Mouse (Mus musculus): ENCODE measurements around the gene F10. TPM values are rescaled to one million over a fixed set of nuclear protein-coding genes. Genes with fewer than 3 reads are reported as not detected.
A peak's percentile ranks its signal among the peaks of the same experiment; 100 is the strongest.

F10 gene
- polyA plus RNA-seq, 1 experiment from 2014 or later: 0.25 TPM

- H3K36me3 ChIP-seq (ENCODE audit: control insufficient read depth, insufficient read depth, low read length): peaks cover 68% of the 10 kb centered on the region
- H3K9me3 ChIP-seq (ENCODE audit: control insufficient read depth, low read length): no peaks in the 10 kb centered on the region
Observed at GRCm38 (mm10) chr8:13007458-13007857, 29.6 kb upstream of the F10 start.

GRCm38 (mm10) chr8:13010313-13010712 lies 26.8 kb upstream of the F10 start:
- H3K27ac ChIP-seq (ENCODE audit: low read depth, low read length): no peak overlapping the region
- no peak overlapping the region for H3K4me2 ChIP-seq (ENCODE audit: low read length)
- ATAC-seq: no peak
- H3K4me1 ChIP-seq (ENCODE audit: control insufficient read depth, insufficient read depth, low read depth, low read length): no peaks in the 10 kb centered on the region
- no peaks in the 10 kb centered on the region for H3K9me3 ChIP-seq (ENCODE audit: control insufficient read depth, low read length)
- H3K4me3 ChIP-seq (ENCODE audit: low read length): no peak overlapping the region
- H3K36me3 ChIP-seq (ENCODE audit: control insufficient read depth, insufficient read depth, low read length): peaks cover 77% of the 10 kb centered on the region
- WGBS: 64% methylated on average over 4 of the region's 4 CpGs
- no peak overlapping the region for H3K9ac ChIP-seq (ENCODE audit: low read depth, low read length)
- no peaks in the 10 kb centered on the region for H3K27me3 ChIP-seq (replicated peaks; ENCODE audit: control insufficient read depth, insufficient read depth, low read length)

More at GRCm38 (mm10) chr8:13007458-13007857, 29.6 kb upstream of the F10 start:
- H3K4me2 ChIP-seq (ENCODE audit: low read length): no peak overlapping the region
- no peaks in the 10 kb centered on the region for H3K4me1 ChIP-seq (ENCODE audit: control insufficient read depth, insufficient read depth, low read depth, low read length)
- no peak overlapping the region for H3K9ac ChIP-seq (ENCODE audit: low read depth, low read length)
- ATAC-seq: no peak
- H3K27me3 ChIP-seq (replicated peaks; ENCODE audit: control insufficient read depth, insufficient read depth, low read length): no peaks in the 10 kb centered on the region
- no peak overlapping the region for H3K27ac ChIP-seq (ENCODE audit: low read depth, low read length)
- H3K4me3 ChIP-seq (ENCODE audit: low read length): no peak overlapping the region
- WGBS: 86% methylated on average over 4 of the region's 4 CpGs

GRCm38 (mm10) chr8:13019560-13019959 lies 17.5 kb upstream of the F10 start:
- no peak overlapping the region for H3K9ac ChIP-seq (ENCODE audit: low read depth, low read length)
- no peak overlapping the region for H3K27ac ChIP-seq (ENCODE audit: low read depth, low read length)
- 70% methylated on average over 4 of the region's 4 CpGs for WGBS
- no peak overlapping the region for H3K4me3 ChIP-seq (ENCODE audit: low read length)
- H3K4me2 ChIP-seq (ENCODE audit: low read length): no peak overlapping the region
- peaks cover 45% of the 10 kb centered on the region for H3K36me3 ChIP-seq (ENCODE audit: control insufficient read depth, insufficient read depth, low read length)
- ATAC-seq: no peak
- no peaks in the 10 kb centered on the region for H3K9me3 ChIP-seq (ENCODE audit: control insufficient read depth, low read length)
- H3K27me3 ChIP-seq (replicated peaks; ENCODE audit: control insufficient read depth, insufficient read depth, low read length): no peaks in the 10 kb centered on the region
- H3K4me1 ChIP-seq (ENCODE audit: control insufficient read depth, insufficient read depth, low read depth, low read length): no peaks in the 10 kb centered on the region

- Histone ChIP-seq H3K36me3 (ENCODE audit: control insufficient read depth, insufficient read depth, low read length) (peaks cover 31% of the 10 kb centered on the region), H3K4me1 (ENCODE audit: control insufficient read depth, insufficient read depth, low read depth, low read length) (no peaks in the 10 kb centered on the region), H3K9me3 (ENCODE audit: control insufficient read depth, low read length) (no peaks in the 10 kb centered on the region), H3K27ac (ENCODE audit: low read depth, low read length) (no peak overlapping the region), H3K27me3 (replicated peaks; ENCODE audit: control insufficient read depth, insufficient read depth, low read length) (no peaks in the 10 kb centered on the region), H3K4me3 (ENCODE audit: low read length) (no peak overlapping the region), H3K4me2 (ENCODE audit: low read length) (no peak overlapping the region), H3K9ac (ENCODE audit: low read depth, low read length) (no peak overlapping the region)
- WGBS: 92% methylated on average over 8 of the region's 8 CpGs
- no peak for ATAC-seq
Observed at GRCm38 (mm10) chr8:13021830-13022229, 15.3 kb upstream of the F10 start.

GRCm38 (mm10) chr8:13025487-13026224 lies 11.5 kb upstream of the F10 start, which contains the start of gene F7:
TSS of gene F7 (plus strand) at chr8:13026034.
- Histone ChIP-seq H3K4me3 (ENCODE audit: low read length) (no peak within 1 kb of the TSS), H3K27me3 (replicated peaks; ENCODE audit: control insufficient read depth, insufficient read depth, low read length) (no peaks in the 10 kb centered on the region), H3K27ac (ENCODE audit: low read depth, low read length) (no peak within 1 kb of the TSS), H3K4me1 (ENCODE audit: control insufficient read depth, insufficient read depth, low read depth, low read length) (no peaks in the 10 kb centered on the region), H3K9me3 (ENCODE audit: control insufficient read depth, low read length) (no peaks in the 10 kb centered on the region), H3K9ac (ENCODE audit: low read depth, low read length) (no peak within 1 kb of the TSS), H3K36me3 (ENCODE audit: control insufficient read depth, insufficient read depth, low read length) (peaks cover 4% of the 10 kb centered on the region; the same call in 1 of the 2 replicates), H3K4me2 (ENCODE audit: low read length) (no peak within 1 kb of the TSS)
- 70% methylated on average over 10 of the region's 10 CpGs for WGBS
- ATAC-seq: peak; percentile 38; the same call in 1 of the 2 replicates

- Histone ChIP-seq H3K9ac (ENCODE audit: low read depth, low read length) (no peak overlapping the region), H3K9me3 (ENCODE audit: control insufficient read depth, low read length) (no peaks in the 10 kb centered on the region), H3K36me3 (ENCODE audit: control insufficient read depth, insufficient read depth, low read length) (no peaks in the 10 kb centered on the region), H3K27me3 (replicated peaks; ENCODE audit: control insufficient read depth, insufficient read depth, low read length) (no peaks in the 10 kb centered on the region), H3K27ac (ENCODE audit: low read depth, low read length) (no peak overlapping the region), H3K4me2 (ENCODE audit: low read length) (no peak overlapping the region), H3K4me3 (ENCODE audit: low read length) (no peak overlapping the region), H3K4me1 (ENCODE audit: control insufficient read depth, insufficient read depth, low read depth, low read length) (no peaks in the 10 kb centered on the region)
- ATAC-seq: no peak
- 87% methylated on average over 5 of the region's 5 CpGs for WGBS
Observed at GRCm38 (mm10) chr8:13027615-13028014, 9.5 kb upstream of the F10 start.

GRCm38 (mm10) chr8:13028482-13028881 lies 8.6 kb upstream of the F10 start:
- ATAC-seq: no peak
- Histone ChIP-seq H3K4me1 (ENCODE audit: control insufficient read depth, insufficient read depth, low read depth, low read length) (no peaks in the 10 kb centered on the region), H3K9me3 (ENCODE audit: control insufficient read depth, low read length) (no peaks in the 10 kb centered on the region), H3K36me3 (ENCODE audit: control insufficient read depth, insufficient read depth, low read length) (no peaks in the 10 kb centered on the region), H3K27ac (ENCODE audit: low read depth, low read length) (no peak overlapping the region), H3K9ac (ENCODE audit: low read depth, low read length) (no peak overlapping the region), H3K4me2 (ENCODE audit: low read length) (no peak overlapping the region), H3K27me3 (replicated peaks; ENCODE audit: control insufficient read depth, insufficient read depth, low read length) (no peaks in the 10 kb centered on the region), H3K4me3 (ENCODE audit: low read length) (no peak overlapping the region)
- WGBS: 70% methylated on average over 5 of the region's 5 CpGs

GRCm38 (mm10) chr8:13036346-13036812 lies 729 bp upstream of the F10 start:
- 85% methylated on average over 10 of the region's 10 CpGs for WGBS
- Histone ChIP-seq H3K4me3 (ENCODE audit: low read length) (no peak overlapping the region), H3K4me2 (ENCODE audit: low read length) (no peak overlapping the region), H3K27ac (ENCODE audit: low read depth, low read length) (no peak overlapping the region), H3K36me3 (ENCODE audit: control insufficient read depth, insufficient read depth, low read length) (no peaks in the 10 kb centered on the region), H3K4me1 (ENCODE audit: control insufficient read depth, insufficient read depth, low read depth, low read length) (no peaks in the 10 kb centered on the region), H3K27me3 (replicated peaks; ENCODE audit: control insufficient read depth, insufficient read depth, low read length) (no peaks in the 10 kb centered on the region), H3K9ac (ENCODE audit: low read depth, low read length) (no peak overlapping the region), H3K9me3 (ENCODE audit: control insufficient read depth, low read length) (no peaks in the 10 kb centered on the region)
- no peak for ATAC-seq

- H3K27ac ChIP-seq (ENCODE audit: low read depth, low read length): no peak overlapping the region
- 30% methylated on average over 5 of the region's 5 CpGs for WGBS
Observed at GRCm38 (mm10) chr8:13037569-13037968, 461 bp downstream of the F10 start.

More at GRCm38 (mm10) chr8:13037569-13037968, 461 bp downstream of the F10 start:
- no peak for ATAC-seq
- no peak overlapping the region for H3K4me2 ChIP-seq (ENCODE audit: low read length)
- H3K4me1 ChIP-seq (ENCODE audit: control insufficient read depth, insufficient read depth, low read depth, low read length): no peaks in the 10 kb centered on the region
- no peaks in the 10 kb centered on the region for H3K9me3 ChIP-seq (ENCODE audit: control insufficient read depth, low read length)
- no peaks in the 10 kb centered on the region for H3K36me3 ChIP-seq (ENCODE audit: control insufficient read depth, insufficient read depth, low read length)
- H3K27me3 ChIP-seq (replicated peaks; ENCODE audit: control insufficient read depth, insufficient read depth, low read length): no peaks in the 10 kb centered on the region
- no peak overlapping the region for H3K9ac ChIP-seq (ENCODE audit: low read depth, low read length)
- H3K4me3 ChIP-seq (ENCODE audit: low read length): no peak overlapping the region

Measured in hindbrain, embryonic 16.5 days (tissue).